Mouse (Mus musculus) naive thymus-derived CD4-positive, alpha-beta T cell, adult 2 months (primary cell): ENCODE data around the gene Slit1.

Source experiments
- DNase-seq: peaks from one replicate; pipeline ENCODE4 v3.0.0-alpha.2; 2011; ENCODE audit warnings: low read depth

Slit1 gene

DNA sequence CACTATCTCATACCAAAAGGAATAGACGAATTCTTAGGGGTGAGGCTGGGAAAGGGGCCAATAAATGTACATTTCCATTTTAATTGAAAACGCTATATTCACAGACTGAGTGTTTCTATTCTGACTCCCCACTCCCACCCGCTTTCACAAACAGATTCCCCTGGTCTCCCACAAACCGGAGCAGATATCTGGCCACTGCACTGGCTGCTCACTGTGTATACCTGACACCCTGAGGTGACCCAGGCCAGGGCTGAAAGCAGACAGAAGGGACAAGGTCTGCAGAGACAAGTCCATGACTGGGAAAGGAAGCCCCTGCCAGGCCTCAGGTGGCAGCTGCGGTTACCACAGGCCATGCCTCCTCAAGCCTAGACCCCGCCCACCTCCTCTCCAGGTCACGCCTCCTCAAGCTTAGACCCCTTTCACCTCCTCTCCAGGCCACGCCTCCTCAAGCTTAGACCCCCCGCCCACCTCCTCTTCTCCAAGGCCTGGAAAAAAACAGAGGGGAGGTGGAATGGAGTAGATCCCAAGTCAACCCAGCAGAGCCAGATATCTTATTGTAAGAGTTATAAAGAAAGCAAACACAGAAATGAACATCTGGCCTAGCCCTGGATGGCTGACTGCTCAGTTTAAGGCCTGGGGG lies 18.5 kb downstream of the Slit1 start:
- DNase-seq: no peak

DNA sequence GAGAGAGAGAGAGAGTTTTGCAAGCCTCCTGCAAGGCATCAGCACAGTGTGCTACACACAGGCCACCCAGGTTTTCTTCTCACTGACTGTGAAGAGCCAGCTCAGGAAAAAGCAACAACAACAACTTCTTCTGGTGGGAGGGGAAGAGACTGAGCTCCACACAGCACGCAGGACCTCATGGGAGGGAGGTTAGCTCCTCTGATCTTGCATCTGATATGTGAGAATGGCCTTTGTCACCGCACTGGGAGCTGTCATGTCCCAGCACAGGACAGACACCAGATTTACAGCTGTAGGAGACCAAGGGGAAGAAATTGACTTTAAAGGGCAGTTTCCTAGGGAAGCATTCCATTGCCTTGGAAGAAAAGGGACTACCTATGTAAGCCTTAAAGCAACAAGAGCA lies 20.1 kb downstream of the Slit1 start:
- DNase-seq: no peak

DNA sequence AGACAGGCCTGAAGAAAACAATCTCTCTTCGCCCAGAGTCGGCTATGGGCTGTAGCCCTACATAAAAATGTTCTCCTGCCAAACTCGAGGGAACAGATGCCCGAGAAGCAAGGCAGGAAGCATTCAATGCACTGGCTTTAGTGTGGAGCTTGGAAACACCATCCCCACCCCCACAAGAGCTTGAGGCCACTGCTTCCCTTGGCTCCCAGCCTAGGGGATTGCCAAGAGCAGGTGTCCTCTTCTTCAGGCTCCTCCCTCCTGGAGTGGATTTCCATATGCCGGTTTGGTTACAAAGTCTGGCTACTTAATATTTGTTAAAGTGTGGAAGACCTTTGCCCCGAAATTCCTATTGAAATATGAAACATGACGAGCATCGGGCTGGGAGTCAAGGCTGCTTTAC lies 24.0 kb downstream of the Slit1 start:
- no peak for DNase-seq

DNA sequence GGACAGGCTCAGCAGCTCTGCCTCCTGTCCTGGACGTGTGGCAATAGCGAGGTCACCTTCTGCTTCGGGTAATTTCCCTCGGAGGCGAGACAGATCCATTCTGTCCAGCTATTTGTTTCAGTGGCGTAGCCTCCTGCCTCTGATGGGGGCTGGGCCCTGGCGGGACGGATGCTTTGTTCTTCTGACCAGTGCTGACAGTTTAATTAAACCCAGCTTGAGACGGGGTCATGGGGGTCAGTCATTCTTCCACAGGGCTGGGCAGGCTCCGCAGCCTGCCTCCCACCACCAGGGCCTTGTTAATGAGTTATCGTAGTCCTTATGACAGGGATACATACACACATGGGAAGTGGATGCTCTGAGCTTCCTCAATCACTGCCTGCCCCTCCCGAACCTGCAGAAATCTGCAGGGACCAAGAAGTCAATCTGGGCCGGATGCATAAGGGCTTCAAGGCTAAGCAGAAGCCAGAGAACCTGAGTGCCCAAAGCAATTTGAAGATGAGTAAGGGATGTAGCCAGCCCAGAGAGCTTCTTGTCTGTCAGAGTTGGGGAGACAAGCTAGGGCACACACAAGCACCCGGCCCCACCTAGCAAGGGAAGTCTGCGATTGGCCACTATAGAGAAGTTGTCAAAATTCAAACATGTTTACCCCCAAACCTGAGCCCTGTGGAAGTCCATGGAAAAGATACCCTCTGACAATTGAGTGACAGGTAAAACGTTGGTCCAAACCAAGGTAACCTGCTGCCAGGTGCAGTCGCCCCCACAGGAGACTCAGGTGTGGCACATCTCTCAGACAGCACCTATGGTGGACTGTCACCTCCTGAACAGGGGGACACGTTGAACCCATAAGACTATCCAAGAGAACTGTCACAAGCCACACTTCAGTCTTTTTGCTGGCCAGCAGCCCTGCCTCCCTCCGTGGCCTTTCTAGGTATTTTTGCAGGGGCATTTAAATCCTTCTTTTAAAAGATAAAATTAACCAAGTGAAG lies 26.9 kb downstream of the Slit1 start:
- no peak for DNase-seq

DNA sequence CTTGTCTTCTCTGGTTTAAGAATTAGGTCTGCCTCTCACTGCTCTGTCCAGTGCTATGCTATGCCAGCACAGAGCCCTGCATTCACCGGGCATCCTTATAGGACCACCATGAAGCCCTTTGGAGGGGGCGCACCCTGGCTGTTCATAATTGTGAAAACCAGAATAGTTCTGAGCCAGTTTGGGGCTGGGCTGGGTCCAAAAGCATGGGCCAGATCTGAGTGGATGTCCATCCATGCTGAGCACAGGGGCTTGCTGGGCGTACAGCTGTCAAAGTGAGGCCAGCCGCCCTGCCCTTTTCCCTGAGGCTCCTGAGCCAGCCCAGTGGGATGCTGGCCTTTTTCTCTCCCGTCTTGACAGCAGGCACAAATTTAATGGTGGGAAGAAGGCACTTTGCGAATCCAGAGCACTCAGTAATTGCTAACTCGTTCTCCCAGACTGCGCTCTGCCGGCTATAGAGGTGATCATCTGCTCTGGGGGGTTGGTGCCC lies 29.0 kb downstream of the Slit1 start:
- no peak for DNase-seq

DNA sequence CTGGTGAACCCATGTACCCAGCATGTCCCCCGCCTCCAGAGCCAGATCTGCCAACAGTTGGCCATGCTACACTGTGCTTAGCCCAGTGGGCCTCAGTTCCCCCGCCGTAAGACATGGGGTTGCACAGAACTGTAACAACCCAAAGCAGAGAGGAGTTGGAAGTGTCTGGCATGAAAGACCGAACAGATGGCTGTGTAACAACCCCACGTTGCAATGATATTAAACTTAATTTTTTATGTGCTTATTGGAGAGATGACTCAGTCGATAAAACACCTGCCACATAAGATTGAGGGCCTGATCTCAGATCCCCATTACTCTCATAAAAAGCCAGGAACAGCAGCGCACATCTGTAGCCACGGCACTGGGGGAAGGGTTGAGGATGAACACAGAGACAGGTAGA lies 30.6 kb downstream of the Slit1 start:
- no peak for DNase-seq

DNA sequence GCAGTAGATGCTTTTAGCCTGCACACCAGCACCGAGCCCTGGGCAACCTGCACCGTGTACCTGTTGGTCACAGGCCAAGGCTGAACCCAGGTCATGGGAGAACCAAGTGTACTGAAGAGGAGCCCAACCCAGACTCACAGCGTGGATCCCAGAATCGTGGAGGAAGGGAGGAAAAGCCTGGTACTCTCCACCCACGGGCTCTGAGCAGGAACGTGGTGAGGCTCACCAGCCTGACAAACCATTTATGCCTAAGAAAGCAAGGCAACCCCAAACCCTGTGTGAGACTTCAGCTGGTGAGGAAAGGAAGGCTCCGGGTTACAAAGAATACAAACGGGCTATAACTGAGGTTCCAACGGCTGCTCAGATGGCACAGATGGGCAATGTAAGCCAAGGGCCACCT lies 31.8 kb downstream of the Slit1 start:
- DNase-seq: no peak

DNA sequence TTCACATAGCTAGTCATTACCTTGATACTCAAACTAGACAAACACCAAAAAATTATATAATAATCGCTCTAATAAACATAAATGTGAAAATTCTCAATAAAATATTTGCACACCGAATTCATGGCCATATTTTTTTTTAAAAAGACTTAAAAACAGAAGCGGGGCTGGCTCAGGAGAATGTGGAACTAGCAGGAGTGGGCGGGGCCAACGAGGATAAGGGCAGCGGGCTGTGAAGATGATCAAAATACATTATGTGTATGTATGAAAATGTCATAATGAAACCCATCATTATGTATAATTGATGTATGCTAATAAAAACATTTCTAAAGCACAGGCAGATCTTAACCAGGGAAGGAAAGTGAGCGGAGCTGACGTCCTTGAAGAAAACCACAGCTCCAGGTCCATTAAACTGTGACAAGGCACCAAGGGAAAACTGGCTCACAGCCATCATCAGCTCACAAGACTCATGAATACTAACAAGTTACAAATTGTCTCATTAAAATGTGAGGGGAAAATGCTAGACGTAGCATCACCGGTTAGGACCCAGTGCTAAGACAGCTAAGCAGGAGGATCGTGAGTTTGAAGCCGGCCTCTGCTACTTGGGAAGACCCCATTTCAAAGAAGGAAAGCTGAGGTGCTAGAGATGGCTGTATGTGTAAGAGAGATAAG lies 33.8 kb downstream of the Slit1 start:
- DNase-seq: no peak

DNA sequence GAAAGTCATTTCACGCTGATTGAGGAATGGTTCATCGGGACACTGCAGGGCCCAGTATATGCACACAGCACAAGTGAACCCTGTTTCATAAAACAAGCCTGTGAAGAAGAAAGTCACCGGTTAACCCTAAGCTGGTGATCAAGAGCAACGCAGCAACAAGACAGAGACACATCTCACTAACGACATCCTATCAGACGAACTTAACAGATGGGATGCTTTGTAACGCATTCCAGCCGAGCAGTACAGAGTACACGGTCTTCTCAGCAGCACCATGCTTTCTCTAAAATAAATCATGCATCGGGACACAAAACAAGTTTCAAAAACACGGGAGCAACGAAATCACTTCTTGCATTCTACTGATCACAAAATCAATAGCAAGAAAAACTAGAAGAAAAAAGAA lies 35.6 kb downstream of the Slit1 start:
- DNase-seq: no peak

DNA sequence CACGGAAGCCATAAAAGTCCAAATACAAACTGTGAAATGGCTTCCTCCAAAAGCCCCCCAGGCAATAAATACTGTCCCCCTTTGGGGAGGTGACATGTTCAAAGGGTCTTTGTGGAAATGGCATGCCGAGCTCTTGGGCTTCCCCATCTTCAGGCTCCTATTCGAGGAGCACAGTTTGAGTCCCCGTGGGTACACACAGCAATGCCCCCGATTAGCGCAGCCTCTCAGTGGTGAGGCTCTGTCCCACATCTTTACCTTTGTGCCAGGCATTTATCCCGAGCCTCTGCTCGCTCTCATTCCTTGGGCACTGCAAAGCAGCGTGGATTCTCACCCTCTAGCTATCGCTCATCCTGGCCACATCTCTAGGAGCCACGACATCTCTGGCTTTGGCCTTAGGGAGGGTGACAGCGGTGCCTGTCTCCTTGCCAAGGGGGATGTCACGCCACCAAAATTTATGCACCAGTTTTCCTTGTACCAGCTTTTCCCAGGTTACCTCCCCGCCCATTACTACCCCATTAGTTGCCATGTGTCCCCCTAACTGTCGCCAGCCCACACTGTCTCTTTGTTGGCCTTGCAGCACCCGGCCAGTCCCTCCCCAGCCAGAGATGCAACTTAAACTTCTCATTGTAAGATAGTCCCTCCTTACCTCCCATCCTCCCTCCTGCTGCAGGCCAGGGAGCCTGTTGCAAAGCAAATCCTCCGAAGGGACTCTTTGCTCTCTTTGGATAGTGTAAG lies 37.2 kb downstream of the Slit1 start:
- DNase-seq: no peak

DNA sequence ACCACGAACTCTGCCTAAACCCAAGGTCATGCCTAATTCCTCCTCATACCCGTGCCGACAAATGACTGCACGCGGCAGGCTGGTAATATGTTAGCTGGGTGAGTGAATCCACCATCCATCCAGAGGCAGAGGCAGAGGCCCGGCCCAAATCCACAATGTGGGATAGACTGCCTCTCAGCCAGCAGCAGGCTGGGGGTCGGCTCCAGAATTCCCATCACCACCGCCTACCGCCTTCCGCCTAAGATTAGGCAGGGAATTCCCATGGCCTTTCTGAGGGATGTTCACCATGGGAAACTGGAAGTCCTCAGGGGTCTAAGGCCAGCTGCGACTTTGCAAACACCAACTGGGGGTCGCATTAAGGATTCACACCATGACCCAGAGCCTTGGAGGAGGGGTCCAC lies 38.0 kb downstream of the Slit1 start:
- no peak for DNase-seq

DNA sequence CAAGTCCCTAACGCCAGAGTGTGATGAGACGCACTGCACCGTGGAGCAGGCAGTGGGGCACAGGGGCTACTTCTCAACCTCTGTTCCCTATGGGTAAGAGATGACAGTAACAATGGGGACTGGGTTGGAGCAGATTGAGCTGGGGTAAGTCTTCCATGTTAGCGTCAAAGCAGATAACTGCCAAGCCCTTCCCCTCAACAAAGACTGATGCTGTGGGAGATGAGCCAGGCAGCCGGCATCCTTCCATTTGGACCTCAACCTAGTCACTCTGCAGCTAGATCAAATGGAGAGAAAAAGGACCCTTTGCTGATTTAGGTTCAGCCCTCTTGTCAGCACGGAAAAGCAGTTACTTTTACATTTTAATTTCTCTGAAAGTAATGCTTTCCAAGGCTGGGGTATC lies 40.8 kb downstream of the Slit1 start:
- DNase-seq: no peak

DNA sequence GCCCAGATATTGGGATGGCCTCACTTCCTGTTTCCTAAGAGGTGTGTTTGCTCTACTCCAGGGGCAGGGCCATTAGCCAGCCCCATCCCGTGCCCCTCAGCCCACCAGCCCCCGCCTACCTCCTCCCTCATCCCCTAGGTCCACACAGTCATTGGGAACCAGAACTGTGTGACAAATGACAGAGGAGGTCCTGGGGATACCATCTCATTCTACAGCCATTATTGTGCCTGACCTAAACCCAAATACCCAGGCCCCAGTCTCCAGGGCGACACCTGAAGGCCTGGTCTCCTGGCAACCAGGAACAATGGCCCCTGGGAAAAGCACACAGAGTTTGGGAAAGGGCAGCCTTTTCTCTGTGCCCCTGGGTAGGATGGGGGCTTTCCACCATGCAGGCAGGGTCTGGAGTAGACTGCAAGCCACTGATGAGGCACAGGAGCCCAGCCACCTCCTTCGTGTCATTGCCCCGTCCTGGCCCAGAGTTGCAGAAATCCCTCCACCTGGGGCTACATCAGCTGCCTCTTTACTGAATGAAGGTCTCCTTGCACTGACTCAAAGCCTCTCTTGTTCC lies 44.5 kb downstream of the Slit1 start:
- DNase-seq: no peak

DNA sequence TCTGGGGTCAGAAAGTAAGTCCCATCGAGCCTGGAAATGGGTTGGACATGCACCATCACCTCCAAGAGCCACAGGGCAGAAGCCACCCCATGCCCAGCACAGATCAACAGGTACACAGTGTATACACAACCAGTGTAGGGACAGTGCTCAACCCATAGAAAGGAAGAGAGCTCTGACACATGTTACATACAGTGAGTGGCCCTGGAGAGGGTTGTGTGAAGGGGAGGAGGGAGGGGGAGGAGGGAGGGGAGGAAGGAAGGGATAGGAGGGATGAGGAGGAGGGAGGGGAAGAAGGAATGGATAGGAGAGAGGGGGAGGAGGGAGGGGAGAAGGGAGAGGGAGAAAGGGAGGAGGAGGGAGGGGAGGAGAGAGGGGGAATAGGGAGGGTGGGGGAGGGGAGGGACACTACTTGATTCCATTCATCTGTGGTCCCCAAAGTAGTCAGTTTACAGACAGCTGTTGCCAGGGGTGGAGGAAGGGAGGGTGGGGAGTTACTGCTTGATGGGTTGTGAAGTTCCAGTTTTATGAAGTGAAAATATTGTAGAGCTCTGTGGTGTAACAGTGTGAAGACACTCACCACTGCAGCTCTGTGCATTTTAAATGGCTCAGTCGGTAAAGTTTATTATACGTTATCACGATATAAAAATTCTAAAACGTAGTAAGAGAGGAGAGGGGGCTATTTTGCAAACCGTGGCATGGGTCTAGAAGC lies 45.5 kb downstream of the Slit1 start:
- no peak for DNase-seq

DNA sequence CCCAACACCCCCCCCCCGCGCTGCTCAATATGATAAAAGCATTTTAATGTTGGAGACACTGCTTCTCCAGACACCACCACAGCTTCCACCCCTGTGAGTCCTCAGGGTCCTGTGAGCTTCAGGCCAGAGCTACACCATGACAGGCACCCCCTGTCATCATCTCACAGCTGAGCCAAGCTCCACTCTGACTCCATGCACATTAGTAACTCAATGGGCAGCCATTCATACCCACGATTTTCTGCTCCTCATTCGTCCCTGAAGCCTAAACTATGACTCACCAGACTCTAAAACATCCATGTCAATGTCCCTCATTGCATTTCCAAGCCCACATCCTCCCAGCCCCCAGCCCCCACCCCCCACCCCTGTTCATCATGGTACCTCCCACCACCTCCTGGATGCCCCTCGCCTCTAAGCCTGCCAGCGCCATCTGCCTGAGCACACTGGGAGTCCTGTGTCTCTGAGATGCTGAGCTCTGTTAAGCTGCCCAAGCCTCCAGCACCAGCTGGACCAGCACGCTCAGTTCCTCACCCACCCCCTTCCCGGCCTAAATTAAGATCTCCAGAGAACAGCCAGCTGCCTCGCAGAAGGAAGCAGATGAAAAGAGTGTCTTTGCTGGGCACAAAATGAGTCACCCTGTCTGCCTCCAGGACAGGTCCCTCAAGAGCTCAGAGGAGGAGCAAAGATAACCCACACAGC lies 46.2 kb downstream of the Slit1 start:
- DNase-seq: no peak

DNA sequence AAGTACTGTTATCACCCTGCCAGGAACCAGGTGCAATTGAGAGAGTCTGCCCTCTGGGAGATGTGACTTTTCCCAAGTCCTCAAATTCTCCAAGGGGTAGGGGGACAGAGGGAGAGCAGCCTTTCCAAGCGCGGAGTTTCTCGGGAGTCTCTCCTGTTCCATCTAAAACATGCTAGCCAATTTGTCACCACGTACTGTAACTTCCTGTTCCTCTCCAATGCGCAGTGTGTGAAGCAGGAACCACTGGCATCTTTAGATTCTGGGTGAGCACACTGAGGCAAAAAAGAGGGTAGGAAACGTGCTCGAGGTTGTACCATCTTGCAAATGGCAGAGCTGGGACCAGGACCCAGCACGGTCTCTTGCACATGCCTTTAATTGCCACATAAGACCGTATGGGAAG lies 47.0 kb downstream of the Slit1 start:
- no peak for DNase-seq

DNA sequence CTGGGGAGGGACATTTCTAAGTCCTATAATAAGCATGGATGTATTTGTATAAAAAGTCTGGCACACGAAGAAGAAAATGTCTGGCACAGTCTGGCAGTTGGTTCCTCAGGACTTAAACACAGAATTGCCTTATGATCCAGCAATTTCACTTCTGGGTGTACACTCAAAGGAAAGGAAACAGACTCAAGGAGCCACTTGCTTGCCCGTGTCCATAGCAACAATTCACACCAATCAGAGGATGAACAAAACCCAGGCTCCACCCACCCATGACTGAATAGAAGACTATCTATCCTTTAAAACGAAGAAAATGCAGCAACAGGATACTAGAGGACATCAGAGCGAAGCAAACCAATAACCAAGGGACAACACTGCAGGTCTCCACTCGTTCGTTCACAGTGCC lies 48.4 kb downstream of the Slit1 start:
- DNase-seq: no peak

DNA sequence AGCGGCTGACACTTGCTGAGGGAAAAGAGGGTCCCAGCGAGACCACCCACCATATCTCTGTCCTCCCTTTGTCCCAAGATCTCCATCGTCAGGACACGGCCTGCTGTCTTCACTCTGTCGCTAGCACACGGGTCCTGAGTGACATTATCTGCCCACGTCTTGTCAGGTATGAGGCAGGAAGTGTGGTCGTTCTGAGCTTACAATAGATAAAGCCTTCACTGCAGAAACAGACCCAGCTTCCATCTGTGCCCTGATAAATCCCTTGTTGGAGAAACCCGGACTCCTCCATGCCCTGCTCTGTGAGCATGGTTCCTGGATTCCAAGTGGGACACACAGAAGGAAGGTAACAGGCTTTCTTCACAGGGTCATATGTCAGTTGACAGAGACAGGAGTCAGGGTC lies 48.9 kb downstream of the Slit1 start:
- no peak for DNase-seq

DNA sequence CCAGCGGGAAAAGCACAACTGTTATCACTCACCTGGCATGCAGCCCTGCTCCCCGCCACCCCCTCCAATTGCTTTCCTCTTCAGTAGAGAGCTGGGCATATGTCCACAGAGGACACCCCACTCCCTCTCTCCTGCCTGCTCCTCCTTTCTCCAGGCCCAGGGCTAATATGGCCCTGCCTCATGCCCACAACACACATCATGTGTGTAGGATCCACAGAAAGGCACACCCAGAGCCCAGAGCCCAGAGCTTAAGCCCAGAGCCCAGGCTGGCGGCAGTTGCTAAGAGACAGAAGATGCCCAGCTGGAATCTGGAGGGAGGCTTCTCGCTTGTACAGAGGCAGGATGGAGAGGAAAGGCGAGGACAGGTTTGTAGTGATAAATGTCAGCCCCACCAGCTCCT lies 49.7 kb downstream of the Slit1 start:
- no peak for DNase-seq

DNA sequence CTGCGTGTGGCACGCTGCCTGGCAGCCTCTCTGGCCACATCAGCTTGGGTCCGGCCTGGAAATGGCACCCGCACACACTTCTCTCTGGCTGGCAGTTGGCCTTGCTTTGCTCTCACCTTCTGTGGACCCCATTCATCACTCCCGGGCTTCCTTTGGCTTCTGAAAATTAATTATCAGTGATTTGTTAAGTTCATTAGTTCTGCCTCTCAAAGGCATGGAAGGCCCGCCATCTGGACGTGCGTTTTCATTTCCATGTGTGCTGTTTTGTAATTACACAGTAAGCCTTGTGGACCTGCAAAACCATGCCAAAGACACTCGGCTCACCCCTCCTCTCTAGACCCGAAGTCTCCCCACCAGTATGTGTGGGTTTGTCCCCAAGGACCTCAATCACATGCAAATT lies 53.4 kb downstream of the Slit1 start:
- DNase-seq: no peak

DNA sequence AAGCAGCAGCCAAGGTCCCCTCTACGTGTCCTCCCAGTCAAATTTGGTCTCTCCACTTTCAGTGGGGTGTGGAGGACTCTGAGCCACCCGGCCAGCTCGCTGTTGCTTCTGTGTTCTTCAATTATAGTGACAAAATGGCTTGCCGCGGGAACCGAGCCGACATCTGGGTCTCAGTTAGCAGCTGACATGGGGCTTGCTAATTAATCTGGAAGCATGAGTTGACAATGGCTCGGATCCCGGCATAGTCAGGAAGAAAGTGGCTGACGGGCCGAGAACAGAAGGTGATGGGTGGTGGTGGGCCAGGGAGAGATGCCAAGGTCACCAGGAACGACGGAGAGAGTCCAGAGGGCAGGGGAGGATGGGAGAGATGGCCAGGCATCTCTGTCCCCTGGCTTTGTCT lies 55.2 kb downstream of the Slit1 start:
- DNase-seq: no peak
